Mouse (Mus musculus) pancreas, adult 10 weeks (tissue): Measurements from ENCODE around the gene Cntd1. TPM values are rescaled to one million over a fixed set of nuclear protein-coding genes. Genes with fewer than 3 reads are reported as not detected.

Experiments
- polyA plus RNA-seq: library from polyadenylated mRNA; stranded (reverse); fragments of 350-450 nt; fragmentation: Illumina TruSeq; extraction: RNeasy Lipid Tissue Mini Kit (QIAGEN cat#74804); gene quantifications from one replicate; pipeline ENCODE4 v1.2.3, GENCODE M21; 2015; ENCODE audit warnings: low read depth, low replicate concordance; ENCODE audit not compliant: insufficient read depth

Gene Cntd1
- not detected for polyA plus RNA-seq

DNA sequence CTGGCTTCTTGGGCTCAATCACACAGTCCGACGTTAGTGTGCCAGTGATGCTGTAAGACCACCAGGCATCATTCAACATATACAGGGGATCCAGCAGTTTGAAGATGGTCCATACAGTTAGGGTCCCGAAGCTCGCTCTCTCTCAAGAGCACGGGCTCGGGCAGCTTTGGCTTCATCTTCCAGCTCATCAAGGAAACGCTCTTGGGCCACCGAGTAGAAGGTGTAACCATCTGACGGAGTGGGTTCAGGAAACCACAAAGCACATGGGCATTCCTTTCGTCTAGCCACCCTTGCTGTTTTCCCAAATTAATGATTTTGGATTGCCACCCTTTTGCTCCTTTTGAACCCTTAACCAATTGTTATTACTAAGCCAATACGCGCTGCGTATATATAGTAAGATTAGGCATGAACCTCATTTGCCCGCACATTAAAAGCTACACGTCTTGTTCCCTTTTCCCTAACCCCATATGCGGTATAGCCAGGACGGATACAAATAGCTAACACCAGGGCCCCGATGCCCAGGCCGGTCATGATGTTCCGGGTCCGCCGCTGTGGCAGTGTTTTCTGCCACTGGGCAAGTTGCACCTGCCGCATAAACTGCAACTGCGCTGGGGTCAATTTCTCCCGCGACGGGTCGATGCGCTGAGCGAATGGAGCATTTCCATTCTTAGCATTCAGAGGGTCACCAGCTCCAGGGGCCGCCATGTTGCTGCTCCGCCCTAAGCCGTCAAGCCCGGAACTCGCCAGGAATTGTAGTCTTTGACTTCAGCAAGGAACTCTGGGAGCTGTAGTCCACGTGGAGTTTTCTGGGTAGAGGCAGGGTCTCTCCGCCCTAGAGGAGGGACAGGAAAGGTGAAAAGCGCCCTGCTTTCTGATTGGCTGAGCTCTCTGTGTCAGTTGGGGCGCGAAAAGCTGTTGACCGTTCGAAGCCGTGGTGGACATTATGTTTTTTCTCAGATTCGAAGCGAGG is at the start of gene Cntd1, which contains the start of gene Coa3:
Gene Cntd1, plus strand, starts transcription at position 790 of the 970 bp plus-strand sequence.
Gene Coa3, minus strand, starts transcription at position 892 of the 970 bp plus-strand sequence.

GRCm38 (mm10) chr11:101245855-101246701 is 32.7 kb upstream of the Cntd1 start, which contains the start of gene Ramp2:
Gene Ramp2, plus strand, starts transcription at chr11:101246028.

GRCm38 (mm10) chr11:101253613-101254389 is 25.0 kb upstream of the Cntd1 start, which contains the start of gene Vps25:
Gene Vps25, plus strand, starts transcription at chr11:101253707.

GRCm38 (mm10) chr11:101259948-101260825 is 18.6 kb upstream of the Cntd1 start, which contains the start of gene Wnk4:
Gene Wnk4, plus strand, starts transcription at chr11:101260567.

DNA sequence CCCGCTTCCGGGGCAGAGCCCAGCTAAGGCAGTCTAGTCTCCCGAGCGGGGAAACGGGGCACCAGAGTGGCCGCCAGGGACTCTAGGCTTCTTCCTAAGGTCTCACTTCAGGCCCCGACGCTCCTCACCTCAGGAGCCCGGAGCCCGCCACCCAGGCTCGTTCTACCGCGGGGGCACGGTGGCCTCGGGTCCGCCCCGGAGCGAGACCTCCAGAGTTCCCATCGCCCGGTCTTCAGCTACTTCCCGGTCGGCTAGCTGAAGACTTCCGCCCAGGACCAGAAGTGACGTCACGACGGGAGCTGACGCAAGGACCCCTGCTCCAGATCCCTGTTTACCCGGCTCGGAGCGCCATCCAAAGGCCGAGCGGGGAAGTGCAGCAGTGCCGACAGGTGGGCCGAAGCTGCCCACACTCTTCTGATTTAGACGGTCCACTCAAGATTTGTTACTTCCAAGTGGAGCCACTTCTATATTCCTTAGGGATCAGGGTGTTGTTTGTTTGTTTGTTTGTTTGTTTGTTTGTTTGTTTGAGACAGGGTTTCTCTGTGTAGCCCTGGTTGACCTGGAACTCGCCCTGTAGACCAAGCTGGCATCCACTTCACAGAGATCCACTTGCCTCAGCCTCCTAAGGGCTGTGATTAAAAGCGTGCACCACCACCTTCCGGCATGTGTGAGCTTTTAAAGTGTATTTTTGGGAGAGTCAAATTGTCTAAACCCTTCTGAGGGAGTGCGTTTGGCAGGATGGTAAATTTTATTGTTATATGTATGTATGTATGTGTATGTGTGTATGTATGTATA is 23.4 kb downstream of the Cntd1 start, which contains the start of gene Becn1:
Gene Becn1, minus strand, starts transcription at position 283 of the 795 bp plus-strand sequence.

DNA sequence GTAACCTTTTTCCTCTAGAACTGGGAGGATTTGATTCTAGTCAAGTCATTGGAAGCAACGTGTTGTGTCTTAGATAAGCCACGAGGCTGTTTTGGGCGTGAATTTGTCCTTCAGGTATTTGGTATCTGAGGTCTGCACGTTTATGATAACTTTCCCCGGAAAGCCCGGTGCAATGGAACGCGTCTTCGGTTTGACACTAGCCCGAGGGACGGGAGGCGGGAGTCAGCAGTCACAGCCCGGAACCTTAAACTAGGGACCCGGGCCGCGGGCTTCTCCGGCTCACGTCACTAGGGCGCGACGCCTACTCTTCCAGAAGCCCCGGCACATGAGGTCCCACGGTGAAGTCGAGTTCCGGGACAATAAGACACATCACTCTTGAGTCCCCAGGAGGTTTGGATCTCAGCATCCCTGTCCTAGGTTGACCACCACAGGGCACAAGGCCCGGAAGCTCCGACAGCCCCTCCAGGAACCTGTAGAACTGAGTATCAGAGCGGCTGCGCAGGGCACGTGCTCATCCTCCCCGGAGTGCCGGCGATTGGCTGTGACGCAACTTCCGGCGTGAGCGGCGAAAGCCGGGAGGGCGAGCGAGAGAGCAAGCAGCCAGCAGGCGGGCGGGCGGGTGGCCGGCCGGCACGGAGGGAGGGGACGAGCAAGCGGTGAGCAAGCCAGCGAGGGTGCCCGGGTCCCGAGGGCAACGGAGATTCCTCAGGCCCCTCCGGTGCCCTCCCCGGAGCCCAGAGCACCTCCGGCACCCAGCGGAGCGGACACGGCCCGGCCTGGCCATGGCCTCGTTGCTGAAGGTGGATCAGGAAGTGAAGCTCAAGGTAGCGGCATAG is 37.1 kb downstream of the Cntd1 start, which contains the start of gene Psme3:
Gene Psme3, plus strand, starts transcription at position 549 of the 836 bp plus-strand sequence.

DNA sequence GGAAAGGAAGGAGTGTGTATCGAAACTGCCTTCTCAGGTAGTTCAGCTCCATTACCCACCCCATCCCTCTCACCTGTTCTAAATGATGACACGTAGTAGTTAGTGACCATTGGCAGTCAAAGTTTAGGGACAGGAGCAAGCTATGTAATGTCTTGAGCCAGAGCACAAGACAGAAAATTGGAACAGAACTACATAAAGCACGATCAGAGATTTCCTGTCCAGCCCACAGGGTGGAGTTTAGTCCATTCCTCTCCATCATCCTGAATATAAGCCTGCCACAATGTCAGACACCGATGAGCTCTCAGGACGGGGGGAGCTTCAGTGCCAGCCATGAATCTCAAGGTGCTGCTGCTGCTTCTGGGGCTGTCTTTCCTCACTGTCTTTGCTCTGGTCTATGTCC is 46.0 kb downstream of the Cntd1 start, which contains the start of gene Aoc2:
Gene Aoc2, plus strand, starts transcription at position 301 of the 400 bp plus-strand sequence.

GRCm38 (mm10) chr11:101330371-101330924 is 51.6 kb downstream of the Cntd1 start, which contains the start of gene Aoc3:
Gene Aoc3, plus strand, starts transcription at chr11:101330605.

Other genes with a start within 250 kb of the Cntd1 start
- gene Naglu, start 209.0 kb upstream of the Cntd1 start, polyA plus RNA-seq, result 5.2 TPM
- not detected for gene Hsd17b1, start 200.6 kb upstream of the Cntd1 start, polyA plus RNA-seq
- 12.0 TPM for gene Coasy, start 196.4 kb upstream of the Cntd1 start, polyA plus RNA-seq
- 13.6 TPM for gene Mlx, start 191.7 kb upstream of the Cntd1 start, polyA plus RNA-seq
- gene Psmc3ip, start 183.6 kb upstream of the Cntd1 start, polyA plus RNA-seq, result 0.89 TPM
- 11.9 TPM for gene Retreg3, start 159.1 kb upstream of the Cntd1 start, polyA plus RNA-seq
- gene Tubg1, start 159.1 kb upstream of the Cntd1 start, polyA plus RNA-seq, result 7.6 TPM
- gene Tubg2, start 123.1 kb upstream of the Cntd1 start, polyA plus RNA-seq, result 1.7 TPM
- 1.2 TPM for gene Cntnap1, start 108.5 kb upstream of the Cntd1 start, polyA plus RNA-seq
- gene Plekhh3, start 107.7 kb upstream of the Cntd1 start, polyA plus RNA-seq, result 4.4 TPM
- not detected for gene Ccr10, start 103.6 kb upstream of the Cntd1 start, polyA plus RNA-seq
- gene Ezh1, start 52.5 kb upstream of the Cntd1 start, polyA plus RNA-seq, result 9.6 TPM
- 30.5 TPM for gene Ramp2, start 33.0 kb upstream of the Cntd1 start, polyA plus RNA-seq
- gene Vps25, start 25.3 kb upstream of the Cntd1 start, polyA plus RNA-seq, result 32.2 TPM
- 4.7 TPM for gene Wnk4, start 18.4 kb upstream of the Cntd1 start, polyA plus RNA-seq
- gene Coa3, start 102 bp downstream of the Cntd1 start, polyA plus RNA-seq, result 56.2 TPM
- 20.4 TPM for gene Becn1, start 23.3 kb downstream of the Cntd1 start, polyA plus RNA-seq
- 15.3 TPM for gene Psme3, start 37.2 kb downstream of the Cntd1 start, polyA plus RNA-seq
- 4.8 TPM for gene Aoc2, start 46.1 kb downstream of the Cntd1 start, polyA plus RNA-seq
- 8.3 TPM for gene Aoc3, start 51.6 kb downstream of the Cntd1 start, polyA plus RNA-seq
- gene G6pc, start 88.5 kb downstream of the Cntd1 start, polyA plus RNA-seq, result not detected
- 7.0 TPM for gene Aarsd1, start 138.6 kb downstream of the Cntd1 start, polyA plus RNA-seq
- 3.0 TPM for gene Gm27029, start 145.8 kb downstream of the Cntd1 start, polyA plus RNA-seq
- 8.9 TPM for gene Rundc1, start 146.1 kb downstream of the Cntd1 start, polyA plus RNA-seq
- gene Ptges3l, start 146.3 kb downstream of the Cntd1 start, polyA plus RNA-seq, result not detected
- 186 TPM for gene Rpl27, start 163.3 kb downstream of the Cntd1 start, polyA plus RNA-seq
- gene Ifi35, start 169.4 kb downstream of the Cntd1 start, polyA plus RNA-seq, result 19.5 TPM
- gene Rnd2, start 186.0 kb downstream of the Cntd1 start, polyA plus RNA-seq, result 3.9 TPM
- gene Vat1, start 187.2 kb downstream of the Cntd1 start, polyA plus RNA-seq, result 30.4 TPM